Mouse (Mus musculus) heart, adult 8-10 months (tissue): ENCODE measurements around the gene Atg4b. TPM values are rescaled to one million over a fixed set of nuclear protein-coding genes. Genes with fewer than 3 reads are reported as not detected.
"Not testable (repeated sequence)": the region's sequence is repeated elsewhere in the genome, so short reads cannot be mapped to it uniquely, and the experiment has no call there.

ENCODE experiments used
- DNase-seq: peaks from one replicate; pipeline ENCODE4 v3.0.0; 2022; ENCODE audit warnings: low spot score
- total RNA-seq, 4 experiments: library from RNA; stranded (reverse); gene quantifications; 2 replicates each; pipeline ENCODE4 v1.2.4; 2022

The Atg4b gene
- total RNA-seq, 4 experiments from 2014 or later, result 28.5 to 35.3 (median 34.6) TPM

- DNase-seq, result no peak
Observed at GRCm38 (mm10) chr1:93755618-93756017, 4.3 kb downstream of the Atg4b start.

- no peak for DNase-seq
Observed at GRCm38 (mm10) chr1:93756154-93756553, 4.9 kb downstream of the Atg4b start.

GRCm38 (mm10) chr1:93760076-93760475 lies 8.8 kb downstream of the Atg4b start:
- no peak for DNase-seq

- DNase-seq, result not testable (repeated sequence)
Observed at GRCm38 (mm10) chr1:93763531-93763930, 12.2 kb downstream of the Atg4b start.

- no peak for DNase-seq
Observed at GRCm38 (mm10) chr1:93764871-93765591, 13.7 kb downstream of the Atg4b start.

GRCm38 (mm10) chr1:93767600-93767999 lies 16.3 kb downstream of the Atg4b start:
- DNase-seq, result no peak

- DNase-seq, result no peak
Observed at GRCm38 (mm10) chr1:93769901-93770300, 18.6 kb downstream of the Atg4b start.

GRCm38 (mm10) chr1:93776686-93777085 lies 25.4 kb downstream of the Atg4b start:
- DNase-seq, result no peak

GRCm38 (mm10) chr1:93786912-93787311 lies 35.6 kb downstream of the Atg4b start:
- DNase-seq, result no peak

GRCm38 (mm10) chr1:93794526-93794925 lies 43.2 kb downstream of the Atg4b start:
- no peak for DNase-seq

- no peak for DNase-seq
Observed at GRCm38 (mm10) chr1:93795886-93796285, 44.6 kb downstream of the Atg4b start.

- DNase-seq, result no peak
Observed at GRCm38 (mm10) chr1:93800670-93801503, 49.6 kb downstream of the Atg4b start.

GRCm38 (mm10) chr1:93801741-93802238 lies 50.5 kb downstream of the Atg4b start, which contains the start of gene Dtymk:
Gene Dtymk, minus strand, starts transcription at chr1:93801934.
- peak; percentile 94 for DNase-seq

- DNase-seq, result no peak
Observed at GRCm38 (mm10) chr1:93802771-93803170, 51.5 kb downstream of the Atg4b start.

GRCm38 (mm10) chr1:93803556-93804507 lies 52.5 kb downstream of the Atg4b start, which contains the start of gene Ing5:
Gene Ing5, plus strand, starts transcription at chr1:93803965.
- peak; percentile 98 for DNase-seq

GRCm38 (mm10) chr1:93804818-93805217 lies 53.5 kb downstream of the Atg4b start:
- no peak for DNase-seq

- DNase-seq, result no peak
Observed at GRCm38 (mm10) chr1:93805221-93805951, 54.1 kb downstream of the Atg4b start.

GRCm38 (mm10) chr1:93808871-93809270 lies 57.6 kb downstream of the Atg4b start:
- no peak for DNase-seq

GRCm38 (mm10) chr1:93810011-93810410 lies 58.7 kb downstream of the Atg4b start:
- DNase-seq, result no peak

GRCm38 (mm10) chr1:93811495-93812039 lies 60.3 kb downstream of the Atg4b start:
- no peak for DNase-seq
